Mouse (Mus musculus): ENCODE data around the gene Gm14569. TPM values are rescaled to one million over a fixed set of nuclear protein-coding genes. Genes with fewer than 3 reads are reported as not detected.

Gm14569 gene
- under 1 TPM in 1 of 2 experiments, not detected in 1; 0.53 TPM for total RNA-seq (2021)

GRCm38 (mm10) chrX:36491730-36492129 lies at the start of gene Gm14569:
TSS of gene Gm14569 (minus strand) at chrX:36491830.
- DNase-seq (ENCODE audit: low spot score in 2 of 2) = no peak
- intact Hi-C loops (cut with DNase I) = no loop called here

GRCm38 (mm10) chrX:36534514-36534913 lies 42.9 kb upstream of the Gm14569 start:
- intact Hi-C loops (cut with DNase I) = loop anchor here (2.0 kb wide), 1 partner anchor 26 kb away; no protein-coding TSS in a partner anchor
- DNase-seq (ENCODE audit: low spot score in 2 of 2) = peak; percentile 66 to 80

GRCm38 (mm10) chrX:36533744-36534143 lies 42.1 kb upstream of the Gm14569 start:
- no peak for DNase-seq (ENCODE audit: low spot score in 2 of 2)
- intact Hi-C loops (cut with DNase I) = loop anchor here (2.0 kb wide), 1 partner anchor 27 kb away; no protein-coding TSS in a partner anchor

GRCm38 (mm10) chrX:36530251-36530650 lies 38.6 kb upstream of the Gm14569 start:
- intact Hi-C loops (cut with DNase I) = no loop called here

GRCm38 (mm10) chrX:36523729-36524128 lies 32.1 kb upstream of the Gm14569 start:
- DNase-seq (ENCODE audit: low spot score in 2 of 2) = no peak
- intact Hi-C loops (cut with DNase I) = no loop called here

More at GRCm38 (mm10) chrX:36530251-36530650, 38.6 kb upstream of the Gm14569 start:
- DNase-seq (ENCODE audit: low spot score in 2 of 2) = no peak

- intact Hi-C loops (cut with DNase I) = no loop called here
- DNase-seq (ENCODE audit: low spot score in 2 of 2) = no peak
Observed at GRCm38 (mm10) chrX:36513726-36514125, 22.1 kb upstream of the Gm14569 start.

GRCm38 (mm10) chrX:36513231-36513630 lies 21.6 kb upstream of the Gm14569 start:
- intact Hi-C loops (cut with DNase I) = no loop called here
- DNase-seq (ENCODE audit: low spot score in 2 of 2) = no peak

GRCm38 (mm10) chrX:36506863-36507262 lies 15.2 kb upstream of the Gm14569 start:
- DNase-seq (ENCODE audit: low spot score in 2 of 2) = peak in 1 of 2 experiments; percentile 4
- intact Hi-C loops (cut with DNase I) = no loop called here

- peak in 1 of 2 experiments; percentile 2 for DNase-seq (ENCODE audit: low spot score in 2 of 2)
- intact Hi-C loops (cut with DNase I) = no loop called here
Observed at GRCm38 (mm10) chrX:36489506-36489905, 2.1 kb downstream of the Gm14569 start.

GRCm38 (mm10) chrX:36487996-36488395 lies 3.6 kb downstream of the Gm14569 start:
- no peak for DNase-seq (ENCODE audit: low spot score in 2 of 2)
- intact Hi-C loops (cut with DNase I) = no loop called here

GRCm38 (mm10) chrX:36474873-36475272 lies 16.8 kb downstream of the Gm14569 start:
- intact Hi-C loops (cut with DNase I) = no loop called here

GRCm38 (mm10) chrX:36474103-36474751 lies 17.4 kb downstream of the Gm14569 start:
- intact Hi-C loops (cut with DNase I) = no loop called here
- DNase-seq (ENCODE audit: low spot score in 2 of 2) = no peak

More at GRCm38 (mm10) chrX:36474873-36475272, 16.8 kb downstream of the Gm14569 start:
- DNase-seq (ENCODE audit: low spot score in 2 of 2) = no peak

GRCm38 (mm10) chrX:36456031-36456430 lies 35.6 kb downstream of the Gm14569 start:
- intact Hi-C loops (cut with DNase I) = no loop called here
- peak in 1 of 2 experiments; percentile 2 for DNase-seq (ENCODE audit: low spot score in 2 of 2)

- no peak for DNase-seq (ENCODE audit: low spot score in 2 of 2)
- intact Hi-C loops (cut with DNase I) = no loop called here
Observed at GRCm38 (mm10) chrX:36437932-36438331, 53.7 kb downstream of the Gm14569 start.

GRCm38 (mm10) chrX:36434993-36435392 lies 56.6 kb downstream of the Gm14569 start:
- peak in 1 of 2 experiments; percentile 3 for DNase-seq (ENCODE audit: low spot score in 2 of 2)
- intact Hi-C loops (cut with DNase I) = no loop called here

- intact Hi-C loops (cut with DNase I) = no loop called here
- DNase-seq (ENCODE audit: low spot score in 2 of 2) = peak in 1 of 2 experiments; percentile 3
Observed at GRCm38 (mm10) chrX:36419153-36419552, 72.5 kb downstream of the Gm14569 start.

GRCm38 (mm10) chrX:36402316-36402715 lies 89.3 kb downstream of the Gm14569 start:
- intact Hi-C loops (cut with DNase I) = no loop called here
- no peak for DNase-seq (ENCODE audit: low spot score in 2 of 2)

GRCm38 (mm10) chrX:36400980-36401379 lies 90.7 kb downstream of the Gm14569 start, which contains the start of gene Gm6268:
TSS of gene Gm6268 (plus strand) at chrX:36401280.
- intact Hi-C loops (cut with DNase I) = no loop called here

GRCm38 (mm10) chrX:36393279-36393678 lies 98.4 kb downstream of the Gm14569 start:
- intact Hi-C loops (cut with DNase I) = loop anchor here (1.0 to 5.0 kb wide), 3 partner anchors 66 to 167 kb away; partner anchors contain the start of gene Lonrf3
- DNase-seq (ENCODE audit: low spot score in 2 of 2) = peak; percentile 3 to 17

More at GRCm38 (mm10) chrX:36400980-36401379, 90.7 kb downstream of the Gm14569 start, which contains the start of gene Gm6268:
- no peak for DNase-seq (ENCODE audit: low spot score in 2 of 2)

GRCm38 (mm10) chrX:36392672-36393071 lies 99.0 kb downstream of the Gm14569 start:
- intact Hi-C loops (cut with DNase I) = loop anchor here (1.0 to 5.0 kb wide), 3 partner anchors 65 to 166 kb away; partner anchors contain the start of gene Lonrf3
- peak; percentile 19 to 63 for DNase-seq (ENCODE audit: low spot score in 2 of 2)

- no peak for DNase-seq (ENCODE audit: low spot score in 2 of 2)
- intact Hi-C loops (cut with DNase I) = loop anchor here (5.0 kb wide), 2 partner anchors 63 to 78 kb away; partner anchors contain the start of gene Lonrf3
Observed at GRCm38 (mm10) chrX:36390503-36390902, 101.1 kb downstream of the Gm14569 start.
